Mouse (Mus musculus): ENCODE measurements at regions not wholly inside any gene's neighbourhood (a gene's known extent, or its start where the extent isn't known, plus 50 kb on each side); places are given as distances from the start of the nearest gene placed in this dataset.

- TF ChIP-seq POLR2A (IDR thresholded peaks at IDR 0.05; ENCODE audit: insufficient read depth, low read length) (no peak), CTCF (IDR thresholded peaks at IDR 0.05; ENCODE audit: low read depth, low read length) (no peak)
Observed at GRCm38 (mm10) chr17:80845349-80845748, 99.1 kb upstream of the Tmem178 start.
